Mouse (Mus musculus): ENCODE measurements around the gene Prl3d3.
"Not testable (repeated sequence)": the region's sequence is repeated elsewhere in the genome, so short reads cannot be mapped to it uniquely, and the experiment has no call there.

Gene Prl3d3

GRCm38 (mm10) chr13:27156490-27156889, at the start of gene Prl3d3:
Prl3d3 (plus strand) TSS chr13:27156790.
- DNase-seq (ENCODE audit: low spot score in 2 of 2): not testable (repeated sequence)

GRCm38 (mm10) chr13:27121398-27121797, 35.2 kb upstream of the Prl3d3 start, which contains the start of gene Prl3d2:
Prl3d2 (plus strand) TSS chr13:27121698.
- DNase-seq (ENCODE audit: low spot score in 2 of 2): not testable (repeated sequence)

GRCm38 (mm10) chr13:27148264-27148663, 8.3 kb upstream of the Prl3d3 start:
- DNase-seq (ENCODE audit: low spot score in 2 of 2): no peak

GRCm38 (mm10) chr13:27196359-27196758, 39.8 kb downstream of the Prl3d3 start, which contains the start of gene Prl3c1:
Prl3c1 (plus strand) TSS chr13:27196659.
- DNase-seq (ENCODE audit: low spot score in 2 of 2): no peak
